Mouse (Mus musculus): Measurements from ENCODE around the gene Slc9a9. TPM values are rescaled to one million over a fixed set of nuclear protein-coding genes. Genes with fewer than 3 reads are reported as not detected.

The Slc9a9 gene
- polyA plus RNA-seq, 1 experiment from 2014 or later, result 6.1 TPM

- Histone ChIP-seq H3K36me3 (no peaks in the 10 kb centered on the region), H3K9ac (replicated peaks) (no peak overlapping the region), H3K4me2 (replicated peaks) (no peak overlapping the region), H3K27ac (no peak overlapping the region), H3K9me3 (no peaks in the 10 kb centered on the region), H3K27me3 (no peaks in the 10 kb centered on the region), H3K4me3 (replicated peaks) (no peak overlapping the region), H3K4me1 (replicated peaks) (peaks cover 9% of the 10 kb centered on the region; the same call in 1 of the 2 replicates)
- 71% methylated on average over 3 of the region's 3 CpGs for WGBS
- no peak for ATAC-seq
Measured at GRCm38 (mm10) chr9:94659401-94660152, 10.1 kb upstream of the Slc9a9 start.

DNA sequence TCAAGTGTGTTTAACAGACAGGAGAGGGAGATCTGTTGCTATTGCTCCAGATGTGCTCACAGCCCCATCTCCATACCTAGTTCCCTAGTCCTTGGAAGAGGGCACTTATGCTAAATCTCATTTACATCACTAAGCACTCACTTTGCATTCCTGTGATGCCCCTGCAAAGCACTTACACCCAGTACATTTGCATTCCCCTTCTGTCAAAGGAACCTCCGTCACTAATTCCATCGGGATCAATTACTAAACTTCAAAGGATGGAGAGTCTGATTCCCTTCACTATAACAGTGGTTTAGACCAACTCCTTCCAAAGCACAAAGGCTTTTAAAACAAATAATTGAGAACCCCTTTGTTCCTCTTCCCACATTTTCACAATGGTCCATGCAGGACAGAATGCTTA, 7.9 kb upstream of the Slc9a9 start:
- peaks cover 9% of the 10 kb centered on the region; the same call in 1 of the 2 replicates for H3K4me1 ChIP-seq (replicated peaks)
- no peak overlapping the region for H3K9ac ChIP-seq (replicated peaks)
- no peak overlapping the region for H3K27ac ChIP-seq
- H3K4me2 ChIP-seq (replicated peaks), result no peak overlapping the region
- WGBS, result 1% methylated on average over 2 of the region's 2 CpGs
- H3K9me3 ChIP-seq, result no peaks in the 10 kb centered on the region
- no peaks in the 10 kb centered on the region for H3K36me3 ChIP-seq
- H3K4me3 ChIP-seq (replicated peaks), result no peak overlapping the region
- no peaks in the 10 kb centered on the region for H3K27me3 ChIP-seq
- ATAC-seq, result peak; percentile 85

GRCm38 (mm10) chr9:94665248-94665647, 4.5 kb upstream of the Slc9a9 start:
- H3K36me3 ChIP-seq, result no peaks in the 10 kb centered on the region
- H3K27ac ChIP-seq, result no peak overlapping the region
- ATAC-seq, result no peak
- H3K9ac ChIP-seq (replicated peaks), result no peak overlapping the region
- no peak overlapping the region for H3K4me2 ChIP-seq (replicated peaks)
- no peaks in the 10 kb centered on the region for H3K27me3 ChIP-seq
- H3K9me3 ChIP-seq, result no peaks in the 10 kb centered on the region
- peaks cover 18% of the 10 kb centered on the region; the same call in 1 of the 2 replicates for H3K4me1 ChIP-seq (replicated peaks)
- 85% methylated on average over 4 of the region's 4 CpGs for WGBS
- H3K4me3 ChIP-seq (replicated peaks), result no peak overlapping the region

GRCm38 (mm10) chr9:94668589-94668988, 1.1 kb upstream of the Slc9a9 start:
- no peak overlapping the region for H3K4me2 ChIP-seq (replicated peaks)
- 47% methylated on average over 7 of the region's 7 CpGs for WGBS
- no peaks in the 10 kb centered on the region for H3K9me3 ChIP-seq

DNA sequence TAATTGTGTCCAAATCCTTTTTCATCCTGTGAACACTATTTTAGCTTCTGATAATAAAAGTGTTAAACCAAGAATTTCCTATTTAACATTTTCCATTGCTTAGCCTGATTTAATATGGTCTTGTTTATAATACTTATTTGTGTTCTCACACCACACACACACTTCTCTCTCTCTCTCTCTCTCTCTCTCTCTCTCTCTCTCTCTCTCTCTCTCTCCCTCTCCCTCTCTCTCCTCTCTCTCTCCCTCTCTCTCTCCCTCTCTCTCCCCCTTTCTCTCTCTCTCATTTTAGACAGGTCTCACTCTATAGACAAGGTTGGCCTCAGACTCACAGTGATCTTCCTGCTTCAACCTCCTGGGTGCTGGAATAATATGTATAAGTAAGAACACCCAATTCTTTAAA, 995 bp downstream of the Slc9a9 start:
- Histone ChIP-seq H3K9me3 (no peaks in the 10 kb centered on the region), H3K9ac (replicated peaks) (peak overlapping the region; percentile 70), H3K4me3 (replicated peaks) (peak overlapping the region; percentile 59), H3K27me3 (no peaks in the 10 kb centered on the region), H3K36me3 (no peaks in the 10 kb centered on the region), H3K27ac (0 out of 2 replicates have a peak overlapping the region, but pooled peaks have one; percentile 79), H3K4me2 (replicated peaks) (peak overlapping the region; percentile 80), H3K4me1 (replicated peaks) (peaks cover 23% of the 10 kb centered on the region; the same call in 1 of the 2 replicates)
- no peak for ATAC-seq

More at GRCm38 (mm10) chr9:94668589-94668988, 1.1 kb upstream of the Slc9a9 start:
- Histone ChIP-seq H3K4me3 (replicated peaks) (no peak overlapping the region), H3K27me3 (no peaks in the 10 kb centered on the region), H3K36me3 (no peaks in the 10 kb centered on the region), H3K27ac (no peak overlapping the region), H3K9ac (replicated peaks) (no peak overlapping the region), H3K4me1 (replicated peaks) (peaks cover 23% of the 10 kb centered on the region; the same call in 1 of the 2 replicates)
- ATAC-seq, result no peak

DNA sequence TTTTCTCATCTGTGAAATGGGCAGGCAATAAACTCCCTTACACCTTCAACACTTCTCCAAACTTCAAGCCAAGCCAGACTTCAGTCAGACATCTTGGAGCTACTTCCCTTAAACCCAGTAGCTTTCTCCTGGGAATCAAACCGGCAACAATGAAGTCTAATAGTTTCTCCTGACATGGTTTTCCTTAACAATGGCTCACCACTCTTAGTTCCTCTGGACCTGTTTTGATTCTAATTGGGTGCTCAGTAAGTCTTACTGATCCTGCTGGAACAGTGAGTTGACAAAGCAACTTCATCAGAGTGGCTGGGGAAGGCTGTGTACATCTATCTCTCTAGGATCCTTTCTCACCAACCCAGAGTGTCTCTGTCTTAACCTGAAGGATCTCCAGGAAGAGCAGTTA, 5.0 kb downstream of the Slc9a9 start:
- Histone ChIP-seq H3K4me3 (replicated peaks) (no peak overlapping the region), H3K4me2 (replicated peaks) (no peak overlapping the region), H3K27me3 (no peaks in the 10 kb centered on the region), H3K27ac (no peak overlapping the region), H3K36me3 (no peaks in the 10 kb centered on the region), H3K9me3 (no peaks in the 10 kb centered on the region), H3K4me1 (replicated peaks) (peaks cover 14% of the 10 kb centered on the region; the same call in 1 of the 2 replicates), H3K9ac (replicated peaks) (no peak overlapping the region)
- 82% methylated on average over 1 of the region's 1 CpGs for WGBS
- no peak for ATAC-seq

DNA sequence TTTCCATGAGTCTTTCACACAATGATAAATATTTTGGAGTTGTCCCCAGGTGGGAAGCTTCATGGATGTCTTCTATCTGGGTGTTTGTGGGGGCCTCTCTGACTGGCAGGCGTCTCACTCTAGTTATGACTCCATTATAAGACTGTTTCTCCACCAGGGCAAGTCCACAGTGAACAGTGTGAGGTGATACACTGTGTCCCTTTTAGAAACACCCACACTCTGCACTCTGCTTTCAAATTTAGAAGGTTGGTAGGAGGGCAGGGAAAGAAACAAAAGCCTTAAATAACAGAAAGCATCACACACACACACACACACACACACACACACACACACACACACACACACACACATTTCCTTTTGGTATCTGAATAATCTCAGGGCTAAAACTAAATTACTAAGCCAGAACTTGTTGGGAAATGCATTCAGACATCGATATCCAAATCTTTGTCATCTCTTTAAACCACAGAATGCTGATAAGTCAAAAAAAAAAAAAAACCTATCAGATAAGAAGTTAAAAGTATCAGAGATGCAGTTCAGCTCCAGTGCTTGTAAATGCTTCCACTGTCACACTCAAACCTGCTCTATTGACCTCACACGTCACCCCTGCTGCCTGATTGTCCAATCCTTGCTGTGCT, 8.4 kb downstream of the Slc9a9 start:
- 83% methylated on average over 3 of the region's 3 CpGs for WGBS
- Histone ChIP-seq H3K9me3 (no peaks in the 10 kb centered on the region), H3K27me3 (no peaks in the 10 kb centered on the region), H3K36me3 (no peaks in the 10 kb centered on the region), H3K9ac (replicated peaks) (no peak overlapping the region), H3K4me3 (replicated peaks) (no peak overlapping the region), H3K27ac (no peak overlapping the region), H3K4me2 (replicated peaks) (no peak overlapping the region), H3K4me1 (replicated peaks) (no peaks in the 10 kb centered on the region)
- no peak for ATAC-seq

DNA sequence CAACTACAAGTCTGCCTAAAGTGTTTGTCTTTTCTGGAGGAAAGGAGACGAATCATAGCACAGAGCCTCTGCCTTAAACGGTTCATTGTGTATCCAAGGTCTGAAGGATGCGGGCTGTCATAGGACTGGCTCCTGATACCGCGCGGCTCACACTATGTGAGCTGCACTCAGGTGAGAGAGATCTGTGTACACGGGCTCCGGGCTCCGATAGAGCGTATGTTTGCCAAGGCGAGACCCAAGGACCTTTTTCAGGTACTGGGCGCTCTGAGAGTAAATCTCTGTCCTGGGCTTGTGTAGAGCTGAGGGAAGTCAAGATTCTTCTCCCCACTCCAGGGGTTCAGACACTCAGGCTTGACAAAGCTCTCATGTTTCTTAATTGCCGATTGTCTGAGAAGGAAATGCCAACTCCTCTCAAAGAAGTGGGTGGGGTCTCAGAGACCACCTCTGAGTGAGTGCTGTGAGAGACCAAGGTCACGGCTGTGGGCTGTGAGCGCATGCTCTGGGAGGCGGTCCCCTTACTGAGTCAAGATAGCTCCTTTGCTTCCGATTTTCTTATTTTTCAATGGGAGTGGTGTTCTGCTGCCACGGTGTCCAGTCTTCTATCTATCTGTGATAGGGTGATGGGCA, 10.9 kb downstream of the Slc9a9 start:
- Histone ChIP-seq H3K9ac (replicated peaks) (no peak overlapping the region), H3K27me3 (no peaks in the 10 kb centered on the region), H3K27ac (no peak overlapping the region), H3K4me3 (replicated peaks) (no peak overlapping the region), H3K9me3 (no peaks in the 10 kb centered on the region), H3K4me1 (replicated peaks) (no peaks in the 10 kb centered on the region), H3K36me3 (no peaks in the 10 kb centered on the region), H3K4me2 (replicated peaks) (no peak overlapping the region)
- ATAC-seq, result no peak
- WGBS, result 88% methylated on average over 18 of the region's 18 CpGs

DNA sequence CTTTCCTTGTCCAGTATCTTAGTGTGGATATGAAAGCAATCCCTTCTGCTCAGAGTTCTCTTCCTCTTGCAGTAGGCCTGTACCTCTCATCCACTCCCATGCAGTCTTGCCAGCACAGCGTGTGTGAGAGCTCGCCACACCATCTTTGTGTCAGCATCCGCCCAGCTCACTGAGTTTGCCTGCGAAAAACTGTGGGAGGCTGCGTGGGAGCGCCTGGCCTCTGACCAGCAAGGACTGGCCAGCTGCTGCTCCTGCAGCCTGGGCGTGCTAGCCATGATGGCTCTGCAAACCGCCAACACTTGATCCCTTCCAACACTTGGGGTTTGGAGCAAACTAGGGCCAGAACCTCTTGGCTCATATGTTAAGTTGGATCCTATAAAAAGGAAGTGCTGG, 11.4 kb downstream of the Slc9a9 start:
- no peak overlapping the region for H3K4me3 ChIP-seq (replicated peaks)
- H3K9ac ChIP-seq (replicated peaks), result no peak overlapping the region
- no peaks in the 10 kb centered on the region for H3K4me1 ChIP-seq (replicated peaks)
- WGBS, result 86% methylated on average over 8 of the region's 8 CpGs
- H3K4me2 ChIP-seq (replicated peaks), result no peak overlapping the region
- no peaks in the 10 kb centered on the region for H3K27me3 ChIP-seq
- no peak for ATAC-seq
- H3K27ac ChIP-seq, result no peak overlapping the region
- H3K36me3 ChIP-seq, result no peaks in the 10 kb centered on the region
- no peaks in the 10 kb centered on the region for H3K9me3 ChIP-seq

- 87% methylated on average over 2 of the region's 2 CpGs for WGBS
- Histone ChIP-seq H3K4me1 (replicated peaks) (no peaks in the 10 kb centered on the region), H3K36me3 (no peaks in the 10 kb centered on the region), H3K4me2 (replicated peaks) (no peak overlapping the region), H3K9ac (replicated peaks) (no peak overlapping the region), H3K27ac (no peak overlapping the region), H3K4me3 (replicated peaks) (no peak overlapping the region), H3K27me3 (no peaks in the 10 kb centered on the region), H3K9me3 (no peaks in the 10 kb centered on the region)
- no peak for ATAC-seq
Measured at GRCm38 (mm10) chr9:94682260-94682659, 12.6 kb downstream of the Slc9a9 start.

DNA sequence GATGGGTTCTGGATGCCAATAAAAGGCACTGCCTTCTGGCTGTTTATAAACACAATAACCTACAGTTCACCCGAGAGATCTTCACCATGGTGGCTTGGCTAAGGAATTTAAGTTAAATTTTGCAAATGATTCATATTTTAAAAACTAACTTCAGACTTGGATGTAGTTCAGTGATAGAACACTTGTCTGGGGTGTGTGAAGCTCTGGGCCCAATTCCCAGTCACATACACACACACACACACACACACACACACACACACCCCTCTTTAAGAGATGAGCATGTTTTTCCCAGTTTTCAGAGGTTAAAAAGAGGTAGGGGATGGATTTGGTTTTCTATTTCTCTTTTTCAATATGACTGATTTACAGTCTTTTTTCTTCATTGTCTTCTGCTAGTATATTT, 15.9 kb downstream of the Slc9a9 start:
- WGBS, result 97% methylated on average over 1 of the region's 1 CpGs

GRCm38 (mm10) chr9:94686380-94686779, 16.7 kb downstream of the Slc9a9 start:
- no peak overlapping the region for H3K9ac ChIP-seq (replicated peaks)
- no peaks in the 10 kb centered on the region for H3K4me1 ChIP-seq (replicated peaks)
- no peak overlapping the region for H3K27ac ChIP-seq
- no peak overlapping the region for H3K4me2 ChIP-seq (replicated peaks)
- H3K4me3 ChIP-seq (replicated peaks), result no peak overlapping the region
- WGBS, result 92% methylated on average over 2 of the region's 2 CpGs
- H3K9me3 ChIP-seq, result no peaks in the 10 kb centered on the region
- ATAC-seq, result no peak
- H3K27me3 ChIP-seq, result no peaks in the 10 kb centered on the region
- H3K36me3 ChIP-seq, result no peaks in the 10 kb centered on the region

More for the DNA sequence above, 15.9 kb downstream of the Slc9a9 start:
- Histone ChIP-seq H3K4me3 (replicated peaks) (no peak overlapping the region), H3K27ac (no peak overlapping the region), H3K36me3 (no peaks in the 10 kb centered on the region), H3K4me2 (replicated peaks) (no peak overlapping the region), H3K4me1 (replicated peaks) (no peaks in the 10 kb centered on the region), H3K27me3 (no peaks in the 10 kb centered on the region), H3K9ac (replicated peaks) (no peak overlapping the region), H3K9me3 (no peaks in the 10 kb centered on the region)
- ATAC-seq, result no peak
